Comparison of ENCODE assay signal across 16 mouse cellular contexts in the genomic region with DNA sequence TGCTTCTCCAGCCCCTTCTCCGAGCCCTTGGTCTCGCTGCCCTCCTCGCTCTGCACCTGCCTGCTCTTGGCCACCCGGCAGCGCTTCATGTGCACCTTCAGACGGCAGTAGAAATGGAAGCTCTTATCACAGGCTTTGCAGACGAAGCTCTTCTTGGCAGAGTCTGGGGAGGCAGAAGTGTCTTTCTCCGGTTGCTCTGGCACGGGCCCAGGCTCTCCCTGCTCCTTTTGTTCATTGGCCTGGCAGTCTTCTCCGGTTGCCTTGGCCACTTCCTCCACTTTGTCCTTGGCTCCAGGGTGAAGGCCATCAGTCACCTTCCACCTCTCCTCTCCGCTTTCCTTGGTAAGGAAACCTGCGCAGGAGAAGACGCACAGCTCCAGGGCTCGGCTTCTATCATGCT. TPM values are rescaled to one million over a fixed set of nuclear protein-coding genes. Genes with fewer than 3 reads are reported as not detected.
DNase-seq lines count a peak whose midpoint lies in the region; ATAC-seq and TF ChIP-seq lines count a peak whose summit lies in the region.
"Had no signal": no experiment of that assay in that cellular context is flagged by ENCODE, and none has a peak within 500 bp of the region (broad histone marks: within the 10 kb centered on the region; RNA-seq: fewer than 3 reads in every experiment).

No protein-coding gene starts in this region.

- no peak for TF ChIP-seq CTCF in kidney, adult 2 months (conservative IDR thresholded peaks at IDR 0.05; ENCODE audit: insufficient read depth, insufficient read length, low read depth, low read length)
- no peak for TF ChIP-seq CTCF in intestine, postnatal 0 days (IDR thresholded peaks at IDR 0.05; ENCODE audit: low read depth)

- 88% methylated on average over 14 of the region's 14 CpGs for WGBS in kidney, adult 2 months
- 87% methylated on average over 14 of the region's 14 CpGs for WGBS in intestine, postnatal 0 days

- no peaks in the 10 kb centered on the region for H3K27me3 ChIP-seq in kidney, adult 2 months (replicated peaks; ENCODE audit: control insufficient read depth, insufficient read depth, low read length)
- no peaks in the 10 kb centered on the region for H3K27me3 ChIP-seq in intestine, postnatal 0 days (replicated peaks; ENCODE audit: control insufficient read depth, insufficient read depth, low read length)
- H3K27me3 ChIP-seq: embryonic facial prominence, embryonic 12.5 days; limb, embryonic 13.5 days; liver, embryonic 15.5 days; Patski had no signal

- H3K36me3 ChIP-seq in kidney, adult 2 months (ENCODE audit: control insufficient read depth, insufficient read depth, low read length): peaks cover 2% of the 10 kb centered on the region; the same call in 1 of the 2 replicates
- H3K36me3 ChIP-seq in intestine, postnatal 0 days (ENCODE audit: control insufficient read depth, insufficient read depth): peaks cover 57% of the 10 kb centered on the region

- DNase-seq in cerebellum, adult 11 months: peak; percentile 59
- DNase-seq in right cerebral cortex, postnatal 4 days: peak; percentile 59
- DNase-seq in right cerebral cortex, adult 18-20 months: no peak
- DNase-seq in cerebellum, postnatal 14 days: peak; percentile 86 to 88
- DNase-seq in kidney, adult 2 months: no peak
- DNase-seq: gastrocnemius, postnatal 25 days; heart, postnatal 10 days; kidney, adult 9 months; lung, postnatal 10 days had no signal

- ATAC-seq in cerebellum, adult (ENCODE audit: insufficient number of reproducible peaks, low FRiP score, low TSS enrichment): no peak
- no peak for ATAC-seq in intestine, postnatal 0 days
- ATAC-seq: Patski had no signal

- no peaks in the 10 kb centered on the region for H3K4me1 ChIP-seq in kidney, adult 2 months (ENCODE audit: control insufficient read depth, insufficient read depth, low read length)
- no peaks in the 10 kb centered on the region for H3K4me1 ChIP-seq in intestine, postnatal 0 days (replicated peaks; ENCODE audit: control insufficient read depth, insufficient read depth, low read length)
- H3K4me1 ChIP-seq: limb, embryonic 13.5 days; liver, embryonic 15.5 days had no signal

- no peak overlapping the region for H3K27ac ChIP-seq in kidney, adult 2 months (ENCODE audit: insufficient read depth, low read depth, low read length)
- no peak overlapping the region for H3K27ac ChIP-seq in intestine, postnatal 0 days (ENCODE audit: low read depth, low read length)
- H3K27ac ChIP-seq: embryonic facial prominence, embryonic 12.5 days; limb, embryonic 13.5 days; liver, embryonic 15.5 days had no signal

- H3K4me3 ChIP-seq in kidney, adult 2 months (ENCODE audit: insufficient read depth, low read depth, low read length): no peak overlapping the region
- no peak overlapping the region for H3K4me3 ChIP-seq in intestine, postnatal 0 days (ENCODE audit: low read depth, low read length)
- H3K4me3 ChIP-seq: embryonic facial prominence, embryonic 12.5 days; limb, embryonic 13.5 days; liver, embryonic 15.5 days; myocyte had no signal

- no peak for TF ChIP-seq POLR2A in kidney, adult 2 months (IDR thresholded peaks at IDR 0.05; ENCODE audit: low read depth, low read length)

- H3K9me3 ChIP-seq in intestine, postnatal 0 days (ENCODE audit: control insufficient read depth): no peaks in the 10 kb centered on the region
- H3K9me3 ChIP-seq: embryonic facial prominence, embryonic 12.5 days; limb, embryonic 13.5 days; liver, embryonic 15.5 days had no signal

- H3K9ac ChIP-seq in intestine, postnatal 0 days (ENCODE audit: low read depth, low read length): no peak overlapping the region
- H3K9ac ChIP-seq: embryonic facial prominence, embryonic 12.5 days; limb, embryonic 13.5 days; liver, embryonic 15.5 days had no signal

- no peak overlapping the region for H3K4me2 ChIP-seq in intestine, postnatal 0 days (replicated peaks; ENCODE audit: low read depth)
- H3K4me2 ChIP-seq: embryonic facial prominence, embryonic 12.5 days; limb, embryonic 13.5 days; liver, embryonic 15.5 days had no signal

RNA-seq across cellular contexts. Expression of gene Epha8, which starts 38.7 kb away (rescaled TPM):
- 0.04 and 0.06 TPM in 2 replicates for polyA plus RNA-seq in kidney, adult 2 months (2012; rRNA removed)
- 0.10 and 0.14 TPM in 2 replicates for polyA plus RNA-seq in intestine, postnatal 0 days (2015; fragmentation: Nextera tagmentation; extraction: Ambion mirVana)
- polyA plus RNA-seq: myocyte, Patski had no signal

RNA-seq across cellular contexts. Expression of gene Zbtb40, which starts 53.2 kb away (rescaled TPM):
- polyA plus RNA-seq in kidney, adult 2 months (2012; rRNA removed): 9.5 and 12.3 TPM in 2 replicates
- 0.85 and 1.4 TPM in 2 replicates for polyA plus RNA-seq in intestine, postnatal 0 days (2015; fragmentation: Nextera tagmentation; extraction: Ambion mirVana)

Comparison
In these comparisons a context has a peak if more than half of its experiments do, and no peak if none do; other contexts are left out.
1. DNase-seq: peak in cerebellum, adult 11 months (single experiment), right cerebral cortex, postnatal 4 days (single experiment) and cerebellum, postnatal 14 days (2 of 2); none in right cerebral cortex, adult 18-20 months (single experiment) and kidney, adult 2 months (single experiment).